Mouse (Mus musculus): ENCODE measurements around the gene Dnah3. TPM values are rescaled to one million over a fixed set of nuclear protein-coding genes. Genes with fewer than 3 reads are reported as not detected.

Dnah3 gene
- polyA plus RNA-seq, 1 experiment from 2014 or later: 0.06 TPM

- 74% methylated on average over 2 of the region's 2 CpGs for WGBS
- H3K27ac ChIP-seq (replicated peaks): no peak overlapping the region
- no peak overlapping the region for H3K4me3 ChIP-seq
- H3K4me2 ChIP-seq (replicated peaks): no peak overlapping the region
- no peaks in the 10 kb centered on the region for H3K9me3 ChIP-seq
- no peaks in the 10 kb centered on the region for H3K36me3 ChIP-seq
- no peaks in the 10 kb centered on the region for H3K4me1 ChIP-seq
- H3K27me3 ChIP-seq: no peaks in the 10 kb centered on the region
- ATAC-seq (replicated peaks): no peak
- H3K9ac ChIP-seq (replicated peaks): no peak overlapping the region
Measured at GRCm38 (mm10) chr7:119928783-119929440, 166.2 kb downstream of the Dnah3 start.

DNA sequence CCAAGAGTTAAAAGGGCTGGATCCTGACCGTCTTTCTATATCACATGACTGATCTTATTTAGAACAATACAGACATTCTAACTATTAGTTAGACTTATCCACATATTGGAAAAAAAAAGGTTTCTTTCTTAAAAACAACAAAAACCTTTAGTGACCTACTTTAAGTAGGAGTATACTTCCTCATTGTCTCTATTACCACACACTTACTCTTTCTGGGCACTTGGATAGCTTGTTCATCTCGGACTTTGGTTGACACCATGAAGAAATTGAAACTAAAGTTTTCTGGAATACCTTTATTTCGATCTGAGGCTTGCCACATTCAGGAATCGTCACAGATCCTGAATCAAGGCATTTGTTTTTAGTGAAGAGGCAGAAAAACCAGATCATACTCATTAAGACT is 174.0 kb downstream of the Dnah3 start:
- 81% methylated on average over 4 of the region's 4 CpGs for WGBS
- Histone ChIP-seq H3K9me3 (no peaks in the 10 kb centered on the region), H3K36me3 (no peaks in the 10 kb centered on the region), H3K4me3 (no peak overlapping the region), H3K4me2 (replicated peaks) (no peak overlapping the region), H3K27me3 (no peaks in the 10 kb centered on the region), H3K9ac (replicated peaks) (no peak overlapping the region), H3K27ac (replicated peaks) (no peak overlapping the region), H3K4me1 (no peaks in the 10 kb centered on the region)
- ATAC-seq (replicated peaks): no peak

GRCm38 (mm10) chr7:119920457-119920856 is 174.6 kb downstream of the Dnah3 start:
- Histone ChIP-seq H3K27ac (replicated peaks) (no peak overlapping the region), H3K27me3 (no peaks in the 10 kb centered on the region), H3K9ac (replicated peaks) (no peak overlapping the region), H3K9me3 (no peaks in the 10 kb centered on the region), H3K4me3 (no peak overlapping the region), H3K36me3 (no peaks in the 10 kb centered on the region), H3K4me2 (replicated peaks) (no peak overlapping the region), H3K4me1 (no peaks in the 10 kb centered on the region)
- ATAC-seq (replicated peaks): no peak
- 49% methylated on average over 2 of the region's 2 CpGs for WGBS

- no peaks in the 10 kb centered on the region for H3K9me3 ChIP-seq
- no peak overlapping the region for H3K4me2 ChIP-seq (replicated peaks)
- ATAC-seq (replicated peaks): no peak
- H3K27ac ChIP-seq (replicated peaks): no peak overlapping the region
- no peak overlapping the region for H3K9ac ChIP-seq (replicated peaks)
- WGBS: 85% methylated on average over 3 of the region's 3 CpGs
- no peak overlapping the region for H3K4me3 ChIP-seq
- no peaks in the 10 kb centered on the region for H3K27me3 ChIP-seq
- H3K4me1 ChIP-seq: no peaks in the 10 kb centered on the region
- no peaks in the 10 kb centered on the region for H3K36me3 ChIP-seq
Measured at GRCm38 (mm10) chr7:119911727-119912126, 183.4 kb downstream of the Dnah3 start.

- no peak for ATAC-seq (replicated peaks)
- H3K4me1 ChIP-seq: no peaks in the 10 kb centered on the region
- H3K36me3 ChIP-seq: no peaks in the 10 kb centered on the region
- no peaks in the 10 kb centered on the region for H3K9me3 ChIP-seq
- no peaks in the 10 kb centered on the region for H3K27me3 ChIP-seq
- WGBS: 86% methylated on average over 3 of the region's 3 CpGs
- H3K4me3 ChIP-seq: no peak overlapping the region
- no peak overlapping the region for H3K27ac ChIP-seq (replicated peaks)
- H3K9ac ChIP-seq (replicated peaks): no peak overlapping the region
- no peak overlapping the region for H3K4me2 ChIP-seq (replicated peaks)
Measured at GRCm38 (mm10) chr7:119906523-119907215, 188.4 kb downstream of the Dnah3 start.

DNA sequence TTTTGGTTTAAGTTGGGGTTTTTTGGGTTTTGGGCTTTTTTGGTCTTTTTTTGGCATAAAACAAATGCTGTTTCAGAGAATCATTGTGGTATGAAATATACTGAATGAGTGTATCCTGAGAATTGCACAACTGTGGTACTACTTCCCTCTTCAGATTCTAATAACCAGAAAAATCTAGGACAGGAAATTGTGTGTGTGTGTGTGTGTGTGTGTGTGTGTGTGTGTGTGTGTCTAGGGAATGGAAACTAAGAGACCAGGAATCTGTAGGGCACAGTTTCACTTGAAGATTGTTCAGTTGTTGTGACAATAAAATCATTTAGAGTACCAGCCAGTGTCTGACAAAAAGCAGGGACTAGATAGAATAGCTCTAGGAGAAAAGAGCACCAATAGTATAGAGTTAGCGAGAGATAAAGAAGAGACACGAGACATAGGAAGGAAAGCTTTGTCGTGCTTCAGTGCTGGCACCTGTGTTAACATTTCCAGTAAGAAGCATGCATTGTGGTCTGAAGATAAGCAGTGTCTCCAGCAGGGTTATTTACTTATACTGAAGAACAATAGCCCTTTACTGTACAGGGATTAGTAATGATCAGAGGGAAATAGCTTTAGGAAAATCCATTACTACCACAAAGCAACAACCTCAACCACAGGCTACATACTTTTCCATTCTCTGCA is 195.6 kb downstream of the Dnah3 start:
- 89% methylated on average over 3 of the region's 3 CpGs for WGBS
- no peaks in the 10 kb centered on the region for H3K36me3 ChIP-seq
- H3K9me3 ChIP-seq: no peaks in the 10 kb centered on the region
- peaks cover 16% of the 10 kb centered on the region for H3K4me1 ChIP-seq
- H3K27me3 ChIP-seq: no peaks in the 10 kb centered on the region
- no peak for ATAC-seq (replicated peaks)
- H3K4me3 ChIP-seq: no peak overlapping the region
- H3K9ac ChIP-seq (replicated peaks): no peak overlapping the region
- H3K27ac ChIP-seq (replicated peaks): no peak overlapping the region
- no peak overlapping the region for H3K4me2 ChIP-seq (replicated peaks)

DNA sequence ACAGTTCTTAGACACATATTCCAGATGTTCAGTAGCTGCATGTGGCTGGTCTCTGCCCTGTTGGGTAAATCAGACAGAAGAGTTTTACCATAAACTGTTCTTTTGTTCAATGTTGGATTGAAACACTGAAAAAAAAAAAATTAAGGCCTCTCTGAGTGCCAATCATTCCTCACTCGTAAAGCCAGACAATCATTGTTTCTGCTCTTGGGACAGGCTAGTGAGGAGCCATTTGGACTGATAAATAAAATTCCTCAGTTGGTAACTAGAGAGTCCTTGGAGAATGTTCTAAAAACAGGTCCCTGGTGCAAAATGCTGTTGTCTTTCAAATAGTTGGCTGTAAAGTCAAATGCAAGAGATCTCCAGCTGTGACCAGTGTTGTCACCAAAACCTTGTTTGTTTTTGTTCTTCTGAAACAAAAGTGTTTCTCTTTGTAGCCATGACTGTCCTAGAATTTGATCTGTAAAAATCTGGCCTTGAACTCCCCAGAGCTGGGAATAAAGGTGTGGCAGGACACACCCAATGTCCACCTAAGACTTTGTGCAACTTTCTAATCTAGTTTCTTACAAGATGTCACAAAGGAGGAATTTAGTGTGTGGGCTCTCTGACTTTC is 196.7 kb downstream of the Dnah3 start:
- Histone ChIP-seq H3K36me3 (no peaks in the 10 kb centered on the region), H3K27me3 (no peaks in the 10 kb centered on the region), H3K9me3 (no peaks in the 10 kb centered on the region), H3K4me3 (no peak overlapping the region), H3K27ac (replicated peaks) (no peak overlapping the region), H3K9ac (replicated peaks) (no peak overlapping the region), H3K4me1 (peaks cover 27% of the 10 kb centered on the region), H3K4me2 (replicated peaks) (no peak overlapping the region)
- no peak for ATAC-seq (replicated peaks)
- WGBS: 67% methylated on average over 1 of the region's 1 CpGs

- no peaks in the 10 kb centered on the region for H3K27me3 ChIP-seq
- H3K27ac ChIP-seq (replicated peaks): no peak overlapping the region
- H3K4me3 ChIP-seq: no peak overlapping the region
- H3K4me1 ChIP-seq: peaks cover 33% of the 10 kb centered on the region
- H3K9ac ChIP-seq (replicated peaks): no peak overlapping the region
- no peaks in the 10 kb centered on the region for H3K9me3 ChIP-seq
- H3K4me2 ChIP-seq (replicated peaks): no peak overlapping the region
- ATAC-seq (replicated peaks): no peak
- no peaks in the 10 kb centered on the region for H3K36me3 ChIP-seq
- WGBS: 91% methylated on average over 8 of the region's 8 CpGs
Measured at GRCm38 (mm10) chr7:119897521-119898109, 197.5 kb downstream of the Dnah3 start.

- H3K4me3 ChIP-seq: peak within 1 kb of the TSS; percentile 70
- WGBS: under 1% methylated on average over 63 of the region's 63 CpGs
Measured at GRCm38 (mm10) chr7:119895639-119896512, 199.2 kb downstream of the Dnah3 start, which contains the start of the genes Lyrm1 and Dcun1d3. Gene Lyrm1, plus strand, starts transcription at chr7:119895861. Gene Dcun1d3, minus strand, starts transcription at chr7:119896298.

GRCm38 (mm10) chr7:119894818-119895544 is 200.1 kb downstream of the Dnah3 start:
- ATAC-seq (replicated peaks): peak; percentile 73

More at GRCm38 (mm10) chr7:119895639-119896512, 199.2 kb downstream of the Dnah3 start, which contains the start of the genes Lyrm1 and Dcun1d3:
- H3K36me3 ChIP-seq: no peaks in the 10 kb centered on the region
- no peaks in the 10 kb centered on the region for H3K9me3 ChIP-seq
- peak within 1 kb of the TSS; percentile 86 for H3K9ac ChIP-seq (replicated peaks)
- peak within 1 kb of the TSS; percentile 70 for H3K4me2 ChIP-seq (replicated peaks)
- peaks cover 38% of the 10 kb centered on the region for H3K4me1 ChIP-seq
- H3K27ac ChIP-seq (replicated peaks): peak within 1 kb of the TSS; percentile 98
- no peaks in the 10 kb centered on the region for H3K27me3 ChIP-seq
- peak; percentile 97 for ATAC-seq (replicated peaks)

More at GRCm38 (mm10) chr7:119894818-119895544, 200.1 kb downstream of the Dnah3 start:
- no peaks in the 10 kb centered on the region for H3K9me3 ChIP-seq
- peak overlapping the region; percentile 86 for H3K9ac ChIP-seq (replicated peaks)
- peaks cover 38% of the 10 kb centered on the region for H3K4me1 ChIP-seq
- WGBS: 2% methylated on average over 13 of the region's 15 CpGs
- H3K27me3 ChIP-seq: no peaks in the 10 kb centered on the region
- H3K36me3 ChIP-seq: no peaks in the 10 kb centered on the region
- H3K4me2 ChIP-seq (replicated peaks): peak overlapping the region; percentile 70
- peak overlapping the region; percentile 98 for H3K27ac ChIP-seq (replicated peaks)
- H3K4me3 ChIP-seq: peak overlapping the region; percentile 70

All from forebrain, embryonic 15.5 days (tissue).